Mouse (Mus musculus): Measurements from ENCODE around the gene Scn3b.

Scn3b gene

GRCm38 (mm10) chr9:40268748-40269102 lies 292 bp upstream of the Scn3b start:
- no peak for DNase-seq (ENCODE audit: low read depth)

- no peak for DNase-seq (ENCODE audit: low read depth)
These were observed 863 bp downstream of the Scn3b start for GRCm38 (mm10) chr9:40269880-40270279.

GRCm38 (mm10) chr9:40271075-40271474 lies 2.1 kb downstream of the Scn3b start:
- no peak for DNase-seq (ENCODE audit: low read depth)

GRCm38 (mm10) chr9:40272822-40273221 lies 3.8 kb downstream of the Scn3b start:
- DNase-seq (ENCODE audit: low read depth): no peak

- DNase-seq (ENCODE audit: low read depth): no peak
These were observed 6.9 kb downstream of the Scn3b start for GRCm38 (mm10) chr9:40275904-40276303.

GRCm38 (mm10) chr9:40277671-40278070 lies 8.7 kb downstream of the Scn3b start:
- no peak for DNase-seq (ENCODE audit: low read depth)

- no peak for DNase-seq (ENCODE audit: low read depth)
These were observed 10.4 kb downstream of the Scn3b start for GRCm38 (mm10) chr9:40279438-40279837.

- DNase-seq (ENCODE audit: low read depth): no peak
These were observed 14.0 kb downstream of the Scn3b start for GRCm38 (mm10) chr9:40282968-40283367.

GRCm38 (mm10) chr9:40292475-40292874 lies 23.5 kb downstream of the Scn3b start:
- DNase-seq (ENCODE audit: low read depth): no peak

- DNase-seq (ENCODE audit: low read depth): no peak
These were observed 24.3 kb downstream of the Scn3b start for GRCm38 (mm10) chr9:40293286-40293685.

GRCm38 (mm10) chr9:40293740-40294139 lies 24.7 kb downstream of the Scn3b start:
- no peak for DNase-seq (ENCODE audit: low read depth)

GRCm38 (mm10) chr9:40294210-40294609 lies 25.2 kb downstream of the Scn3b start:
- no peak for DNase-seq (ENCODE audit: low read depth)

GRCm38 (mm10) chr9:40294866-40295265 lies 25.8 kb downstream of the Scn3b start:
- no peak for DNase-seq (ENCODE audit: low read depth)

- no peak for DNase-seq (ENCODE audit: low read depth)
These were observed 27.2 kb downstream of the Scn3b start for GRCm38 (mm10) chr9:40296251-40296650.

GRCm38 (mm10) chr9:40297969-40298368 lies 29.0 kb downstream of the Scn3b start:
- DNase-seq (ENCODE audit: low read depth): no peak

GRCm38 (mm10) chr9:40299323-40299722 lies 30.3 kb downstream of the Scn3b start:
- DNase-seq (ENCODE audit: low read depth): no peak

GRCm38 (mm10) chr9:40300018-40300989 lies 31.3 kb downstream of the Scn3b start:
- DNase-seq (ENCODE audit: low read depth): no peak

- no peak for DNase-seq (ENCODE audit: low read depth)
These were observed 32.5 kb downstream of the Scn3b start for GRCm38 (mm10) chr9:40301475-40301874.

- no peak for DNase-seq (ENCODE audit: low read depth)
These were observed 33.4 kb downstream of the Scn3b start for GRCm38 (mm10) chr9:40302375-40302774.

- no peak for DNase-seq (ENCODE audit: low read depth)
These were observed 35.2 kb downstream of the Scn3b start for GRCm38 (mm10) chr9:40304243-40304642.

- DNase-seq (ENCODE audit: low read depth): no peak
These were observed 38.3 kb downstream of the Scn3b start for GRCm38 (mm10) chr9:40307311-40307710.

- no peak for DNase-seq (ENCODE audit: low read depth)
These were observed 40.9 kb downstream of the Scn3b start for GRCm38 (mm10) chr9:40309876-40310275.

- DNase-seq (ENCODE audit: low read depth): no peak
These were observed 42.8 kb downstream of the Scn3b start for GRCm38 (mm10) chr9:40311813-40312212.
